Mouse (Mus musculus) MEL (cell line): ENCODE data around the gene Chd5. TPM values are rescaled to one million over a fixed set of nuclear protein-coding genes. Genes with fewer than 3 reads are reported as not detected.
A peak's percentile ranks its signal among the peaks of the same experiment; 100 is the strongest.

ENCODE experiments used
- DNase-seq: peaks from one replicate; pipeline ENCODE4 v3.0.0; 2011; ENCODE audit warnings: low read depth, low spot score
- H3K27ac ChIP-seq: 2 replicates; pipeline ENCODE4 v1.5.1; 2012; ENCODE audit warnings: low read depth, mild to moderate bottlenecking, control low read depth, low read length, moderate library complexity; ENCODE audit not compliant: control insufficient read depth
- H3K27me3 ChIP-seq, 2 experiments: fragments of 150-350 bp in 1 of 2; sonication (generic) in 1 of 2; 2 replicates each; pipeline ENCODE4 v1.6.1; 2012; ENCODE audit warnings: low read length in 2 of 2, mild to moderate bottlenecking in 2 of 2, improper control_type of control experiment in 1 of 2, moderate library complexity in 1 of 2; ENCODE audit not compliant: insufficient read depth in 2 of 2, control insufficient read depth in 1 of 2
- H3K36me3 ChIP-seq, 2 experiments: 2 replicates each; pipeline ENCODE4 v1.6.1; 2012 to 2014; ENCODE audit warnings: low read length in 2 of 2, improper control_type of control experiment in 1 of 2, inconsistent platforms in 1 of 2, mild to moderate bottlenecking in 1 of 2; ENCODE audit not compliant: insufficient read depth in 2 of 2, control insufficient read depth in 1 of 2
- H3K4me1 ChIP-seq, 2 experiments: fragments of 150-350 bp in 1 of 2; sonication (generic) in 1 of 2; 2 replicates each; pipeline ENCODE4 v1.6.1; 2012; ENCODE audit warnings: low read length in 2 of 2, improper control_type of control experiment in 1 of 2, mild to moderate bottlenecking in 1 of 2; ENCODE audit not compliant: insufficient read depth in 2 of 2, control insufficient read depth in 1 of 2
- H3K4me3 ChIP-seq, 2 experiments: fragments of 150-350 bp in 1 of 2; sonication (generic) in 1 of 2; 2 replicates each; pipeline ENCODE4 v1.5.1; 2012; ENCODE audit warnings: low read depth in 2 of 2, low read length in 2 of 2, mild to moderate bottlenecking in 2 of 2, moderate library complexity in 2 of 2, control low read depth in 1 of 2, improper control_type of control experiment in 1 of 2; ENCODE audit not compliant: control insufficient read depth in 1 of 2, insufficient read depth in 1 of 2
- H3K79me2 ChIP-seq: 2 replicates; pipeline ENCODE4 v1.6.1; 2012; ENCODE audit warnings: mild to moderate bottlenecking, low read length, moderate library complexity; ENCODE audit not compliant: control insufficient read depth, poor library complexity, insufficient read depth
- H3K9ac ChIP-seq: 2 replicates; pipeline ENCODE4 v1.6.1; 2012; ENCODE audit warnings: low read depth, mild to moderate bottlenecking, control low read depth, low read length, moderate library complexity; ENCODE audit not compliant: control insufficient read depth, poor library complexity, severe bottlenecking
- H3K9me3 ChIP-seq: fragments of 150-350 bp; sonication (generic); replicated peaks from 2 replicates; pipeline ENCODE4 v1.6.1; 2012; ENCODE audit warnings: mild to moderate bottlenecking, low read length, improper control_type of control experiment, moderate library complexity; ENCODE audit not compliant: insufficient read depth
- BHLHE40 ChIP-seq: IDR thresholded peaks from 2 replicates; pipeline ENCODE4 v1.6.1; 2012; ENCODE audit warnings: low read depth, mild to moderate bottlenecking, inconsistent platforms, low read length, improper control_type of control experiment, borderline replicate concordance
- CHD1 ChIP-seq: IDR thresholded peaks from 2 replicates; pipeline ENCODE4 v1.6.1; 2012; ENCODE audit warnings: low read depth, mild to moderate bottlenecking, inconsistent platforms, low read length, improper control_type of control experiment
- CHD2 ChIP-seq: IDR thresholded peaks from 2 replicates; pipeline ENCODE4 v1.6.1; 2011; ENCODE audit warnings: low read length, improper control_type of control experiment
- ELF1 ChIP-seq: IDR thresholded peaks from 2 replicates; pipeline ENCODE4 v1.6.1; 2014; ENCODE audit warnings: low read depth, mild to moderate bottlenecking, inconsistent platforms, low read length, improper control_type of control experiment, moderate library complexity
- GABPA ChIP-seq: IDR thresholded peaks from 2 replicates; pipeline ENCODE4 v1.6.1; 2012; ENCODE audit warnings: low read depth, mild to moderate bottlenecking, inconsistent platforms, low read length, improper control_type of control experiment, moderate library complexity
- GATA1 ChIP-seq: IDR thresholded peaks from 2 replicates; pipeline ENCODE4 v1.6.1; 2011; ENCODE audit warnings: low read depth, low read length, improper control_type of control experiment
- HCFC1 ChIP-seq: IDR thresholded peaks from 2 replicates; pipeline ENCODE4 v1.6.1; 2012; ENCODE audit warnings: low read depth, mild to moderate bottlenecking, inconsistent platforms, low read length, improper control_type of control experiment, moderate library complexity
- KAT2A ChIP-seq: conservative IDR thresholded peaks from 2 replicates; pipeline ENCODE4 v1.6.1; 2012; ENCODE audit warnings: low read depth, low read length, improper control_type of control experiment, inconsistent platforms
- MAFK ChIP-seq: IDR thresholded peaks from 2 replicates; pipeline ENCODE4 v1.6.1; 2011; ENCODE audit warnings: low read depth, mild to moderate bottlenecking, low read length, improper control_type of control experiment, borderline replicate concordance
- MAX ChIP-seq: IDR thresholded peaks from 2 replicates; pipeline ENCODE4 v1.6.1; 2011; ENCODE audit warnings: low read length, improper control_type of control experiment
- MAZ ChIP-seq: IDR thresholded peaks from 2 replicates; pipeline ENCODE4 v1.6.1; 2012; ENCODE audit warnings: low read depth, mild to moderate bottlenecking, inconsistent platforms, low read length, improper control_type of control experiment
- MEF2A ChIP-seq: IDR thresholded peaks from 2 replicates; pipeline ENCODE4 v1.6.1; 2014; ENCODE audit warnings: low read depth, mild to moderate bottlenecking, inconsistent platforms, low read length, improper control_type of control experiment; ENCODE audit not compliant: poor library complexity, insufficient replicate concordance, severe bottlenecking; ENCODE audit errors: extremely low read depth
- MXI1 ChIP-seq: IDR thresholded peaks from 2 replicates; pipeline ENCODE4 v1.6.1; 2011; ENCODE audit warnings: mild to moderate bottlenecking, low read depth, low read length, improper control_type of control experiment
- MYB ChIP-seq: IDR thresholded peaks from 2 replicates; pipeline ENCODE4 v1.6.1; 2011; ENCODE audit warnings: mild to moderate bottlenecking, low read depth, low read length, improper control_type of control experiment
- MYC ChIP-seq: IDR thresholded peaks from 2 replicates; pipeline ENCODE4 v1.6.1; 2011; ENCODE audit warnings: low read depth, mild to moderate bottlenecking, low read length, improper control_type of control experiment, moderate library complexity
- NELFE ChIP-seq: IDR thresholded peaks from 2 replicates; pipeline ENCODE4 v1.6.1; 2011; ENCODE audit warnings: low read depth, low read length, improper control_type of control experiment
- NRF1 ChIP-seq: IDR thresholded peaks from 2 replicates; pipeline ENCODE4 v1.6.1; 2014; ENCODE audit warnings: low read depth, mild to moderate bottlenecking, inconsistent platforms, low read length, improper control_type of control experiment, moderate library complexity; ENCODE audit not compliant: poor library complexity, insufficient read depth, severe bottlenecking
- POLR2A ChIP-seq, 2 experiments: IDR thresholded peaks; 2 replicates each; pipeline ENCODE4 v1.6.1; 2011 to 2012; ENCODE audit warnings: low read length in 2 of 2, mild to moderate bottlenecking in 2 of 2, control low read depth in 1 of 2, improper control_type of control experiment in 1 of 2, low read depth in 1 of 2, moderate library complexity in 1 of 2; ENCODE audit not compliant: control insufficient read depth in 1 of 2, insufficient read depth in 1 of 2, poor library complexity in 1 of 2
- POLR2AphosphoS5 ChIP-seq: IDR thresholded peaks from 2 replicates; pipeline ENCODE4 v1.6.1; 2012; ENCODE audit warnings: low read depth, borderline replicate concordance, mild to moderate bottlenecking, inconsistent platforms, low read length, moderate library complexity, mixed read lengths
- RCOR1 ChIP-seq: IDR thresholded peaks from 2 replicates; pipeline ENCODE4 v1.6.1; 2012; ENCODE audit warnings: low read depth, mild to moderate bottlenecking, inconsistent platforms, low read length, improper control_type of control experiment
- SIN3A ChIP-seq: IDR thresholded peaks from 2 replicates; pipeline ENCODE4 v1.6.1; 2012; ENCODE audit warnings: low read length, improper control_type of control experiment, inconsistent platforms
- SMC3 ChIP-seq: IDR thresholded peaks from 2 replicates; pipeline ENCODE4 v1.6.1; 2011; ENCODE audit warnings: low read depth, low read length, improper control_type of control experiment
- TBP ChIP-seq: IDR thresholded peaks from 2 replicates; pipeline ENCODE4 v1.8.0; 2011; ENCODE audit warnings: low read depth, low read length, improper control_type of control experiment
- TCF12 ChIP-seq: IDR thresholded peaks from 2 replicates; pipeline ENCODE4 v1.6.1; 2014; ENCODE audit warnings: low read depth, mild to moderate bottlenecking, inconsistent platforms, low read length, improper control_type of control experiment, moderate library complexity
- UBTF ChIP-seq: IDR thresholded peaks from 2 replicates; pipeline ENCODE4 v1.6.1; 2012; ENCODE audit warnings: low read depth, mild to moderate bottlenecking, inconsistent platforms, low read length, improper control_type of control experiment, moderate library complexity, borderline replicate concordance; ENCODE audit not compliant: insufficient read depth
- USF1 ChIP-seq: IDR thresholded peaks from 2 replicates; pipeline ENCODE4 v1.6.1; 2014; ENCODE audit warnings: low read depth, mild to moderate bottlenecking, inconsistent platforms, low read length, improper control_type of control experiment, moderate library complexity
- ZMIZ1 ChIP-seq: IDR thresholded peaks from 2 replicates; pipeline ENCODE4 v1.6.1; 2012; ENCODE audit warnings: low read depth, mild to moderate bottlenecking, inconsistent platforms, low read length, improper control_type of control experiment, moderate library complexity
- polyA plus RNA-seq, 2 experiments: library from polyadenylated mRNA; stranded (reverse) in 1 of 2; unstranded in 1 of 2; fragments of >175 nt in 1 of 2; fragments of >200 nt in 1 of 2; gene quantifications; 2 replicates each; pipeline versions ENCODE4 v1.2.1 to v1.2.4; 2012; ENCODE audit warnings: low replicate concordance in 2 of 2, low read depth in 1 of 2; ENCODE audit not compliant: insufficient read length in 2 of 2, insufficient read depth in 1 of 2, missing spikeins in 1 of 2
- total RNA-seq: library from RNA; depleted of rRNA; stranded (reverse); fragments of 300-350 nt; gene quantifications from 2 replicates; pipeline ENCODE4 v1.2.3, GENCODE M21; 2012

Chd5 gene
- total and polyA plus RNA-seq, 3 experiments = 0.15 to 0.91 TPM; not detected in 1

GRCm38 (mm10) chr4:152324641-152325562, 13.5 kb upstream of the Chd5 start (continued):
- no peak for TF ChIP-seq MEF2A
- 0 out of 2 replicates have a peak, but pooled peaks have one; percentile 30 for TF ChIP-seq RCOR1

GRCm38 (mm10) chr4:152325574-152326411, 12.7 kb upstream of the Chd5 start, which contains the start of gene Rpl22:
TSS of gene Rpl22 (plus strand) at chr4:152325742.
- no peaks in the 10 kb centered on the region for H3K9me3 ChIP-seq
- peaks cover 45% of the 10 kb centered on the region for H3K79me2 ChIP-seq
- no peaks in the 10 kb centered on the region for H3K27me3 ChIP-seq
- peak within 1 kb of the TSS; percentile 70 for H3K27ac ChIP-seq
- peak within 1 kb of the TSS; percentile 84 to 92 for H3K4me3 ChIP-seq
- peaks cover 17 to 18% of the 10 kb centered on the region in 2 experiments for H3K36me3 ChIP-seq
- H3K9ac ChIP-seq = peak within 1 kb of the TSS; percentile 91
- peak; percentile 98 for DNase-seq
- peak; percentile 86 for TF ChIP-seq NELFE
- peak; percentile 94 for TF ChIP-seq HCFC1
- TF ChIP-seq USF1 = peak; percentile 49; the same call in 1 of the 2 replicates
- TF ChIP-seq GATA1 = no peak
- TF ChIP-seq CHD2 = no peak
- TF ChIP-seq TBP = peak; percentile 94
- peak; percentile 78 for TF ChIP-seq TCF12
- peak; percentile 100 for TF ChIP-seq SIN3A
- 0 out of 2 replicates have a peak, but pooled peaks have one; percentile 78 for TF ChIP-seq POLR2AphosphoS5
- peak; percentile 86 for TF ChIP-seq NRF1
- peak; percentile 81 to 88 for TF ChIP-seq POLR2A (IDR thresholded peaks at IDR 0.05; ENCODE audit: control insufficient read depth in 1 of 2, insufficient read depth in 1 of 2, low read depth in 1 of 2, low read length in 2 of 2, poor library complexity in 1 of 2)
- peak; percentile 92 for TF ChIP-seq MXI1
- TF ChIP-seq ELF1 = no peak
- TF ChIP-seq BHLHE40 = no peak
- peak; percentile 100 for TF ChIP-seq CHD1
- TF ChIP-seq MYC = no peak; the same call in 1 of the 2 replicates
- no peak for TF ChIP-seq MYB
- peak; percentile 63; the same call in 1 of the 2 replicates for TF ChIP-seq KAT2A
- 0 out of 2 replicates have a peak, but pooled peaks have one; percentile 84 for TF ChIP-seq UBTF
- TF ChIP-seq GABPA = no peak; the same call in 1 of the 2 replicates
- peak; percentile 86 for TF ChIP-seq MAX
- TF ChIP-seq SMC3 = no peak
- peak; percentile 94; the same call in 1 of the 2 replicates for TF ChIP-seq MAZ
- no peak; the same call in 1 of the 2 replicates for TF ChIP-seq ZMIZ1
- TF ChIP-seq MAFK = no peak
- H3K4me1 ChIP-seq = peaks cover 0 to 19% of the 10 kb centered on the region in 2 experiments; a peak in 3 of 4 replicates
